Mouse (Mus musculus) lung, adult 18-20 months (tissue): ENCODE measurements around the gene Rpl38.

Experiments
- DNase-seq, 2 experiments: peaks; one replicate each; pipeline ENCODE4 v3.0.0; 2022; ENCODE audit warnings: mixed read lengths in 2 of 2

The Rpl38 gene

GRCm38 (mm10) chr11:114706358-114706757 is 38.0 kb downstream of the Rpl38 start:
- no peak for DNase-seq

- DNase-seq = no peak
Observed at GRCm38 (mm10) chr11:114711393-114711792, 43.1 kb downstream of the Rpl38 start.

GRCm38 (mm10) chr11:114711861-114712260 is 43.5 kb downstream of the Rpl38 start:
- DNase-seq = no peak

- DNase-seq = no peak
Observed at GRCm38 (mm10) chr11:114714526-114714925, 46.2 kb downstream of the Rpl38 start.

GRCm38 (mm10) chr11:114715531-114715930 is 47.2 kb downstream of the Rpl38 start:
- no peak for DNase-seq

GRCm38 (mm10) chr11:114720535-114720934 is 52.2 kb downstream of the Rpl38 start:
- no peak for DNase-seq
